Mouse (Mus musculus) CH12.LX (cell line): Measurements from ENCODE around the gene Rbfox1. TPM values are rescaled to one million over a fixed set of nuclear protein-coding genes. Genes with fewer than 3 reads are reported as not detected.

Experiments
- DNase-seq: peaks from one replicate; pipeline ENCODE4 v3.0.0-alpha.2; 2013; ENCODE audit errors: extremely low read depth
- H3K27ac ChIP-seq: 2 replicates; pipeline ENCODE4 v1.5.1; 2012; ENCODE audit warnings: low read depth, mild to moderate bottlenecking, control low read depth, moderate library complexity; ENCODE audit not compliant: insufficient read depth
- H3K27me3 ChIP-seq: replicated peaks from 2 replicates; pipeline ENCODE3; 2012; ENCODE audit warnings: inconsistent platforms
- H3K36me3 ChIP-seq, 2 experiments: replicated peaks in 1 of 2; 2 replicates each; pipeline versions ENCODE3 to v1.6.1; 2012; ENCODE audit warnings: inconsistent platforms in 1 of 2, low read length in 1 of 2, mild to moderate bottlenecking in 1 of 2, mixed read lengths in 1 of 2, moderate library complexity in 1 of 2; ENCODE audit not compliant: control insufficient read depth in 1 of 2, insufficient read depth in 1 of 2
- H3K4me1 ChIP-seq, 2 experiments: 2 replicates each; pipeline ENCODE4 v1.6.1; 2012; ENCODE audit warnings: inconsistent platforms in 1 of 2, moderate library complexity in 1 of 2; ENCODE audit not compliant: insufficient read depth in 2 of 2, control insufficient read depth in 1 of 2
- H3K4me2 ChIP-seq: 2 replicates; pipeline ENCODE4 v1.6.1; 2012; ENCODE audit warnings: low read depth, mild to moderate bottlenecking, control low read depth; ENCODE audit not compliant: poor library complexity, insufficient read depth, severe bottlenecking
- H3K4me3 ChIP-seq, 3 experiments: fragments of 150-350 bp in 1 of 3; sonication (generic) in 1 of 3; replicated peaks in 1 of 3; 2 replicates each; pipeline versions ENCODE3 to v1.5.1; 2011 to 2012; ENCODE audit warnings: low read depth in 2 of 3, low read length in 2 of 3, mild to moderate bottlenecking in 2 of 3, moderate library complexity in 2 of 3, control low read depth in 1 of 3, improper control_type of control experiment in 1 of 3, inconsistent platforms in 1 of 3, mixed read lengths in 1 of 3; ENCODE audit not compliant: poor library complexity in 1 of 3
- H3K79me2 ChIP-seq: replicated peaks from 2 replicates; pipeline ENCODE4 v1.6.1; 2012; ENCODE audit warnings: mild to moderate bottlenecking, moderate library complexity; ENCODE audit not compliant: control insufficient read depth, poor library complexity, insufficient read depth, severe bottlenecking; ENCODE audit errors: extremely low read depth
- H3K9ac ChIP-seq: 2 replicates; pipeline ENCODE4 v1.6.1; 2012; ENCODE audit warnings: low read depth, mild to moderate bottlenecking, control low read depth, moderate library complexity; ENCODE audit not compliant: insufficient read depth
- H3K9me3 ChIP-seq: replicated peaks from 2 replicates; pipeline ENCODE3; 2012; ENCODE audit warnings: low read length, inconsistent platforms, mixed read lengths
- CHD1 ChIP-seq: IDR thresholded peaks from 2 replicates; pipeline ENCODE4 v1.6.1; 2012; ENCODE audit warnings: low read depth, low read length, improper control_type of control experiment, inconsistent platforms
- CHD2 ChIP-seq: IDR thresholded peaks from 2 replicates; pipeline ENCODE4 v1.6.1; 2011; ENCODE audit warnings: low read length, improper control_type of control experiment
- CTCF ChIP-seq, 2 experiments: IDR thresholded peaks in 1 of 2; conservative IDR thresholded peaks in 1 of 2; 2 replicates each; pipeline ENCODE4 v1.5.1; 2011 to 2012; ENCODE audit warnings: low read depth in 2 of 2, low read length in 2 of 2, improper control_type of control experiment in 1 of 2, inconsistent platforms in 1 of 2, mild to moderate bottlenecking in 1 of 2, moderate library complexity in 1 of 2
- GABPA ChIP-seq: IDR thresholded peaks from 2 replicates; pipeline ENCODE4 v1.6.1; 2012; ENCODE audit warnings: low read depth, low read length, improper control_type of control experiment, inconsistent platforms; ENCODE audit not compliant: insufficient replicate concordance
- JUN ChIP-seq: IDR thresholded peaks from 2 replicates; pipeline ENCODE4 v1.6.1; 2011; ENCODE audit warnings: low read depth, mild to moderate bottlenecking, low read length, improper control_type of control experiment, moderate library complexity; ENCODE audit not compliant: insufficient read depth
- MAFK ChIP-seq: IDR thresholded peaks from 2 replicates; pipeline ENCODE4 v1.6.1; 2011; ENCODE audit warnings: low read length, improper control_type of control experiment; ENCODE audit not compliant: insufficient replicate concordance
- MAX ChIP-seq: IDR thresholded peaks from 2 replicates; pipeline ENCODE4 v1.6.1; 2011; ENCODE audit warnings: low read length, improper control_type of control experiment
- MEF2A ChIP-seq: IDR thresholded peaks from 2 replicates; pipeline ENCODE4 v1.6.1; 2014; ENCODE audit warnings: low read depth, mild to moderate bottlenecking, inconsistent platforms, low read length, improper control_type of control experiment, borderline replicate concordance
- MYC ChIP-seq: IDR thresholded peaks from 2 replicates; pipeline ENCODE4 v1.6.1; 2011; ENCODE audit warnings: low read depth, mild to moderate bottlenecking, improper control_type of control experiment, low read length
- NELFE ChIP-seq: IDR thresholded peaks from 2 replicates; pipeline ENCODE4 v1.6.1; 2011; ENCODE audit warnings: low read depth, low read length, improper control_type of control experiment
- POLR2A ChIP-seq: IDR thresholded peaks from 2 replicates; pipeline ENCODE4 v1.6.1; 2011; ENCODE audit warnings: low read depth, mild to moderate bottlenecking, improper control_type of control experiment, low read length
- RAD21 ChIP-seq: IDR thresholded peaks from 2 replicates; pipeline ENCODE4 v1.6.1; 2011; ENCODE audit warnings: low read depth, mild to moderate bottlenecking, low read length, improper control_type of control experiment, moderate library complexity
- RCOR1 ChIP-seq: conservative IDR thresholded peaks from 2 replicates; pipeline ENCODE4 v1.6.1; 2012; ENCODE audit warnings: low read depth, mild to moderate bottlenecking, inconsistent platforms, low read length, improper control_type of control experiment
- SMC3 ChIP-seq: IDR thresholded peaks from 2 replicates; pipeline ENCODE4 v1.6.1; 2011; ENCODE audit warnings: low read depth, low read length, improper control_type of control experiment
- TBP ChIP-seq: conservative IDR thresholded peaks from 2 replicates; pipeline ENCODE4 v1.6.1; 2011; ENCODE audit warnings: low read depth, low read length, improper control_type of control experiment
- USF2 ChIP-seq: conservative IDR thresholded peaks from 2 replicates; pipeline ENCODE4 v1.6.1; 2011; ENCODE audit warnings: low read depth, low read length, improper control_type of control experiment
- ZC3H11A ChIP-seq: IDR thresholded peaks from 2 replicates; pipeline ENCODE4 v1.6.1; 2012; ENCODE audit warnings: low read depth, mild to moderate bottlenecking, inconsistent platforms, low read length, improper control_type of control experiment
- ZKSCAN1 ChIP-seq: IDR thresholded peaks from 2 replicates; pipeline ENCODE4 v1.6.1; 2012; ENCODE audit warnings: low read depth, inconsistent platforms, low read length, improper control_type of control experiment, borderline replicate concordance
- ZMIZ1 ChIP-seq: IDR thresholded peaks from 2 replicates; pipeline ENCODE4 v1.6.1; 2012; ENCODE audit warnings: low read depth, mild to moderate bottlenecking, inconsistent platforms, low read length, improper control_type of control experiment
- ZNF384 ChIP-seq: IDR thresholded peaks from 2 replicates; pipeline ENCODE4 v1.6.1; 2012; ENCODE audit warnings: low read depth, low read length, improper control_type of control experiment, inconsistent platforms
- dilution Hi-C: fragments of 300-500 bp; cut with MboI; formaldehyde crosslinking; loops from 2 replicates; pipeline ENCODE4 v1.14.3; 2020; ENCODE audit warnings: low sequenced_read_pairs; ENCODE audit not compliant: extremely low pct_unique_long_range_greater_than_20kb, extremely low pct_ligation_motif_present
- in situ Hi-C: fragments of 300-500 bp; cut with MboI; formaldehyde crosslinking; loops from 3 replicates; pipeline ENCODE4 v1.14.3; 2019; ENCODE audit warnings: low sequenced_read_pairs, low pct_ligation_motif_present, low pct_unique_long_range_greater_than_20kb, mixed read lengths
- polyA plus RNA-seq: library from polyadenylated mRNA; unstranded; fragments of >175 nt; gene quantifications from 2 replicates; pipeline ENCODE4 v1.2.1, GENCODE M21; 2012; ENCODE audit warnings: low read depth; ENCODE audit not compliant: insufficient read length
- total RNA-seq, 2 experiments: library from RNA; depleted of rRNA; stranded (reverse); fragments of 300-350 nt in 1 of 2; fragments of >200 nt in 1 of 2; gene quantifications; 2 replicates each; pipeline ENCODE4 v1.2.3; 2012 to 2014

The Rbfox1 gene
- total and polyA plus RNA-seq, 3 experiments, result not detected

DNA sequence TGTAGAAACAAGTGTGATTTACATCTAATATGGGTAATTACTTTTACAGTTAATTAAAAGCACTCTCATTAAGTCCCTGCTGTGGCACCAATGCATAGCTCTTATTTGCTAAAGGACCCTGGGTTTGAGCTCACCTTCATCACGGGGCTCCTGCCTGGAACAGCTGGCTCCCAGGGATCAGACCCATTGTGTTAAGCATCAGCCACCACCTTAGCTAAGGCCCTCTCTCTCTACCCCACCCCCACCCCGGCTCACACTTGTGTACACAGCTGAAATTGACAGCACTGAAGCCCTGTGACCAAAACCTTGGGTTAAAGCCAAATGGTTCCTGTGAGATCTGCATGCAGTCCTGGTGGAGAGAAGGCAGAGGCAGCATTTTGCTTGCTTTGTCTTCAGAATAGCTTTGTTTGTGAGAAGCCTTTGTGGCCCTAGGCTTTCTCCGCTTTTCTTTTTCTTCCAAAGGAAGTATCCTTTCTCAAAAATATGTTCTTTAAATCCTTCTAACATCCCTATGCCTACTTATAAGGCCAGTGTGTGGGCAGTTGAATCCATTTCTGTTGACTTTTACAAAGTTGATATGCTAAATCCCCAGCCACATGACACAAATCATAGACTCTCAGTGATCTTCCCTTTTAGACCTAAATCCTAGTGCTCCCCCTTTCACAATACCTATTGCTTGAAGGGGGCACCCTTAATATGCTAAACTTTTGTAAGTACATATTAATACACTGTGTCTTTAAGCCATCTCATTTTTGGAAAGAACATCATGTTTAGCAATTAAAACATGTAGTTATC, 594.7 kb downstream of the Rbfox1 start:
- H3K79me2 ChIP-seq, result no peaks in the 10 kb centered on the region
- no peak overlapping the region for H3K9ac ChIP-seq
- H3K4me1 ChIP-seq, result no peaks in the 10 kb centered on the region
- H3K4me3 ChIP-seq, result no peak overlapping the region
- H3K4me2 ChIP-seq, result no peak overlapping the region
- in situ Hi-C loops (no loop called here), dilution Hi-C loops (no loop called here)
- no peak overlapping the region for H3K27ac ChIP-seq
- no peak for DNase-seq
- H3K36me3 ChIP-seq, result no peaks in the 10 kb centered on the region
- no peak for TF ChIP-seq GABPA
- TF ChIP-seq ZKSCAN1, result no peak
- H3K27me3 ChIP-seq, result no peaks in the 10 kb centered on the region
- H3K9me3 ChIP-seq, result peaks cover 82% of the 10 kb centered on the region

DNA sequence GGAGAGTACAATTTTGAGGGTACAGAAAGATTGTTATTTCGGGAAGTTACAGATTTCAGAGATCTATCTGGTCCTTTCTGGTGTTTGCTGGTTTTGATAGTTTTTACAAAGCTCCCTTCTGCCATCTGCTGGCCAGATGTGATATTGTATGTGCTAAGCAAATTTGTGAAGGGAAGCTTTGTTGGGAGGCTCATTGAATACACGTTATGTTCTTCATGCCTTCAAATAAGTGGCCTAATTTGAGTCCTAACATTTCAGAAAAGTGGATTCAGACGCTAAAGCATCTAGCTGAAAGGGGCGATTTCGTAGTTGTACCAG, 595.2 kb downstream of the Rbfox1 start:
- H3K36me3 ChIP-seq, result no peaks in the 10 kb centered on the region
- no peak overlapping the region for H3K27ac ChIP-seq
- in situ Hi-C loops (no loop called here), dilution Hi-C loops (no loop called here)
- TF ChIP-seq POLR2A, result no peak
- no peak for TF ChIP-seq ZNF384
- TF ChIP-seq RCOR1, result no peak
- TF ChIP-seq TBP, result no peak
- TF ChIP-seq CHD2, result no peak
- no peak for TF ChIP-seq MYC
- TF ChIP-seq USF2, result no peak
- 0 out of 2 replicates have a peak, but pooled peaks have one; percentile 31 for TF ChIP-seq MAFK
- TF ChIP-seq CHD1, result no peak
- TF ChIP-seq JUN, result no peak
- no peak for TF ChIP-seq ZC3H11A
- TF ChIP-seq MEF2A, result no peak
- TF ChIP-seq CTCF (conservative IDR thresholded peaks at IDR 0.05 in 1 of 2, IDR thresholded peaks at IDR 0.05 in 1 of 2; ENCODE audit: low read depth in 2 of 2, low read length in 2 of 2), result peak; percentile 29 to 64; a peak in 3 of 4 replicates
- peak; percentile 38; the same call in 1 of the 2 replicates for TF ChIP-seq SMC3
- peak; percentile 63 for TF ChIP-seq RAD21
- no peak for TF ChIP-seq ZMIZ1
- TF ChIP-seq NELFE, result 0 out of 2 replicates have a peak, but pooled peaks have one; percentile 16
- TF ChIP-seq MAX, result no peak
- no peaks in the 10 kb centered on the region for H3K4me1 ChIP-seq
- H3K9ac ChIP-seq, result no peak overlapping the region
- H3K4me3 ChIP-seq, result no peak overlapping the region
- no peak overlapping the region for H3K4me2 ChIP-seq
- peaks cover 82% of the 10 kb centered on the region for H3K9me3 ChIP-seq
- no peaks in the 10 kb centered on the region for H3K79me2 ChIP-seq
- DNase-seq, result peak; percentile 15
- no peaks in the 10 kb centered on the region for H3K27me3 ChIP-seq
